Mouse (Mus musculus) ES-E14 (cell line): Measurements from ENCODE around the gene Tbx4. TPM values are rescaled to one million over a fixed set of nuclear protein-coding genes. Genes with fewer than 3 reads are reported as not detected.

Experiments used
- DNase-seq: peaks from one replicate; pipeline ENCODE4 v3.0.0-alpha.2; 2013; ENCODE audit warnings: low read depth, low spot score
- H3K27ac ChIP-seq: 2 replicates; pipeline ENCODE4 v1.5.1; 2012; ENCODE audit warnings: low read depth, mild to moderate bottlenecking, low read length, moderate library complexity, mixed read lengths; ENCODE audit not compliant: poor library complexity, insufficient read depth, severe bottlenecking
- H3K36me3 ChIP-seq: 2 replicates; pipeline ENCODE4 v1.6.1; 2012; ENCODE audit warnings: mild to moderate bottlenecking, low read length, moderate library complexity, mixed read lengths; ENCODE audit not compliant: control insufficient read depth, poor library complexity, insufficient read depth, severe bottlenecking
- H3K4me1 ChIP-seq, 2 experiments: fragments of 150-350 bp in 1 of 2; sonication (generic) in 1 of 2; 2 replicates each; pipeline ENCODE4 v1.6.1; 2012; ENCODE audit warnings: low read length in 2 of 2, mild to moderate bottlenecking in 1 of 2, mixed read lengths in 1 of 2; ENCODE audit not compliant: control insufficient read depth in 2 of 2, insufficient read depth in 2 of 2, poor library complexity in 1 of 2
- H3K4me3 ChIP-seq, 2 experiments: fragments of 150-350 bp in 1 of 2; sonication (generic) in 1 of 2; 2 replicates each; pipeline ENCODE4 v1.5.1; 2012; ENCODE audit warnings: low read length in 2 of 2, low read depth in 1 of 2, mild to moderate bottlenecking in 1 of 2, mixed read lengths in 1 of 2; ENCODE audit not compliant: insufficient read depth in 1 of 2, poor library complexity in 1 of 2, severe bottlenecking in 1 of 2
- H3K9ac ChIP-seq: 2 replicates; pipeline ENCODE4 v1.6.1; 2012; ENCODE audit warnings: low read depth, mild to moderate bottlenecking, low read length, mixed read lengths; ENCODE audit not compliant: poor library complexity, insufficient read depth, severe bottlenecking
- H3K9me3 ChIP-seq: fragments of 150-350 bp; sonication (generic); 2 replicates; pipeline ENCODE4 v1.6.1; 2012; ENCODE audit warnings: low read depth, mild to moderate bottlenecking, low read length; ENCODE audit not compliant: control insufficient read depth, insufficient read depth
- CHD2 ChIP-seq: IDR thresholded peaks from 2 replicates; pipeline ENCODE4 v1.6.1; 2014; ENCODE audit warnings: mild to moderate bottlenecking, low read depth, low read length, inconsistent platforms
- HCFC1 ChIP-seq: IDR thresholded peaks from 2 replicates; pipeline ENCODE4 v1.6.1; 2012; ENCODE audit warnings: low read length, inconsistent platforms, borderline replicate concordance; ENCODE audit not compliant: insufficient read depth
- MAFK ChIP-seq: IDR thresholded peaks from 2 replicates; pipeline ENCODE4 v1.6.1; 2014; ENCODE audit warnings: mild to moderate bottlenecking, low read depth, low read length, inconsistent platforms; ENCODE audit not compliant: insufficient read depth
- ZC3H11A ChIP-seq: IDR thresholded peaks from 2 replicates; pipeline ENCODE4 v1.6.1; 2012; ENCODE audit warnings: low read depth, mild to moderate bottlenecking, inconsistent platforms, low read length, borderline replicate concordance
- ZNF384 ChIP-seq: IDR thresholded peaks from 2 replicates; pipeline ENCODE4 v1.6.1; 2012; ENCODE audit warnings: low read depth, low read length, inconsistent platforms
- in situ Hi-C, 2 experiments: fragments of 600-800 bp; cut with MboI; formaldehyde crosslinking; loops; one replicate each; pipeline ENCODE4 v1.15.1; 2025; ENCODE audit warnings: low sequenced_read_pairs in 2 of 2, inconsistent platforms in 1 of 2; ENCODE audit not compliant: unreplicated experiment in 2 of 2
- total RNA-seq: library from RNA; depleted of rRNA; stranded (reverse); fragments of 300-350 nt; gene quantifications from 2 replicates; pipeline ENCODE4 v1.2.3, GENCODE M21; 2012

The Tbx4 gene
- total RNA-seq, 1 experiment, result 0.76 TPM

GRCm38 (mm10) chr11:85893400-85894135 is 7.3 kb downstream of the Tbx4 start:
- Histone ChIP-seq H3K4me1 (peaks cover 2 to 11% of the 10 kb centered on the region in 2 experiments; a peak in 2 of 4 replicates), H3K36me3 (no peaks in the 10 kb centered on the region), H3K9me3 (no peaks in the 10 kb centered on the region), H3K4me3 (no peak overlapping the region), H3K27ac (no peak overlapping the region), H3K9ac (no peak overlapping the region)
- in situ Hi-C loops, result loop anchor here in 1 of 2 experiments (5.0 kb wide), 1 partner anchor 1366 kb away; the partner anchor contains the start of gene Lhx1
- no peak for DNase-seq
- no peak for TF ChIP-seq CHD2
- no peak for TF ChIP-seq ZC3H11A
- TF ChIP-seq ZNF384, result no peak
- TF ChIP-seq HCFC1, result no peak
- TF ChIP-seq MAFK, result no peak

- Histone ChIP-seq H3K4me3 (no peak overlapping the region), H3K27ac (no peak overlapping the region), H3K4me1 (peaks cover 2 to 11% of the 10 kb centered on the region in 2 experiments; a peak in 2 of 4 replicates), H3K9ac (no peak overlapping the region), H3K9me3 (no peaks in the 10 kb centered on the region), H3K36me3 (no peaks in the 10 kb centered on the region)
- in situ Hi-C loops, result loop anchor here in 1 of 2 experiments (5.0 kb wide), 1 partner anchor 1367 kb away; the partner anchor contains the start of gene Lhx1
- no peak for DNase-seq
- TF ChIP-seq MAFK, result no peak
- TF ChIP-seq HCFC1, result no peak
Measured at GRCm38 (mm10) chr11:85894136-85894530, 7.9 kb downstream of the Tbx4 start.

- in situ Hi-C loops, result loop anchor here in 1 of 2 experiments (5.0 kb wide), 1 partner anchor 1368 kb away; the partner anchor contains the start of gene Lhx1
- no peak for DNase-seq
- TF ChIP-seq ZC3H11A (no peak), MAFK (no peak), CHD2 (no peak), HCFC1 (no peak), ZNF384 (no peak)
Measured at GRCm38 (mm10) chr11:85894731-85895545, 8.7 kb downstream of the Tbx4 start.

DNA sequence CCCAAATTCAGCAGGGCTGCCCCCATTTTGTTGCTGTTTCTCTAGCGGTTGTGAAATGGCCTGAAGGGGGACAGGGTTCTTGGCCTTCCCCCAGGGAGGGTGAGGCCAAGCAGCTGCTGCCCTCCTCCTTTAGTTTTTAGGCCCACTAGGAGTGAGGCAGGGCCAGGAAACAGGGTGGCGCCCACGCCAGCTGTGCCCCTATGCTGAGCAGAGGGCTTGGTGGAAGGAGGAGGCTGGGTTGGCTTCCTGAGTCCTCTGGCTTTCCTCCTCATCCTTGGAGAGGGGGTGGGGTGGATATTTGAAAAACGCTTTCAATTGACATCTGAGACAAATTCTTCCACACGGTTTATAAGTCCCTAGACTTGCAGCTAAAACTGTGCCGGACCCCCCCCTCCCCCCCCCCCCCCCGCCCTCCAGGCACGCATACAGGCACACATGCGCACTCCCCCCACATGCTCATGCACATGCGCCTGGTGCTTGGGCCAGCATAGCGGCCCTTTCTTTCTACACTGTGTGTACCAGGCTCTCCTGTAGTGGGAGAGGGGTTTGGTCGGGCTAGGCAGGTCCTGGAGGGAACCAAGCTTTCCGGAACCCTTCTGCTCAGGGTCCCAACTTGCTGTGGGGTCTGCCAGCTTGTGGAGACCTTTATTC is 10.2 kb downstream of the Tbx4 start:
- H3K4me3 ChIP-seq, result no peak overlapping the region
- peaks cover 5 to 14% of the 10 kb centered on the region in 2 experiments; a peak in 2 of 4 replicates for H3K4me1 ChIP-seq
- TF ChIP-seq ZC3H11A (no peak), MAFK (no peak), CHD2 (no peak), ZNF384 (no peak), HCFC1 (no peak)
- no peaks in the 10 kb centered on the region for H3K36me3 ChIP-seq
- no peak for DNase-seq
- no peak overlapping the region for H3K27ac ChIP-seq
- H3K9ac ChIP-seq, result no peak overlapping the region
- no peaks in the 10 kb centered on the region for H3K9me3 ChIP-seq
- in situ Hi-C loops, result no loop called here

More at GRCm38 (mm10) chr11:85894731-85895545, 8.7 kb downstream of the Tbx4 start:
- Histone ChIP-seq H3K9me3 (no peaks in the 10 kb centered on the region), H3K36me3 (no peaks in the 10 kb centered on the region), H3K4me3 (peak overlapping the region; percentile 28 to 41; a peak in 3 of 4 replicates), H3K9ac (no peak overlapping the region), H3K4me1 (peaks cover 2 to 11% of the 10 kb centered on the region in 2 experiments; a peak in 2 of 4 replicates), H3K27ac (no peak overlapping the region)
